Mouse (Mus musculus): ENCODE measurements around the gene Fam78a.
A peak's percentile ranks its signal among the peaks of the same experiment; 100 is the strongest.

The Fam78a gene

GRCm38 (mm10) chr2:32068811-32069607 is 15.6 kb downstream of the Fam78a start:
- peak in 1 of 2 experiments; percentile 15 for DNase-seq (ENCODE audit: low spot score in 2 of 2)

GRCm38 (mm10) chr2:32066005-32066404 is 18.7 kb downstream of the Fam78a start:
- DNase-seq (ENCODE audit: low spot score in 2 of 2), result no peak

GRCm38 (mm10) chr2:32065371-32065791 is 19.3 kb downstream of the Fam78a start:
- DNase-seq (ENCODE audit: low spot score in 2 of 2), result peak in 1 of 2 experiments; percentile 61

GRCm38 (mm10) chr2:32064913-32065312 is 19.7 kb downstream of the Fam78a start:
- DNase-seq (ENCODE audit: low spot score in 2 of 2), result no peak

GRCm38 (mm10) chr2:32063451-32064151 is 21.1 kb downstream of the Fam78a start:
- DNase-seq (ENCODE audit: low spot score in 2 of 2), result no peak

- DNase-seq (ENCODE audit: low spot score in 2 of 2), result peak; percentile 43 to 49
Observed at GRCm38 (mm10) chr2:32062626-32063410, 21.8 kb downstream of the Fam78a start.

GRCm38 (mm10) chr2:32061722-32062505 is 22.7 kb downstream of the Fam78a start:
- DNase-seq (ENCODE audit: low spot score in 2 of 2), result no peak

GRCm38 (mm10) chr2:32061189-32061588 is 23.5 kb downstream of the Fam78a start:
- peak in 1 of 2 experiments; percentile 41 for DNase-seq (ENCODE audit: low spot score in 2 of 2)

GRCm38 (mm10) chr2:32060228-32060805 is 24.3 kb downstream of the Fam78a start:
- no peak for DNase-seq (ENCODE audit: low spot score in 2 of 2)

GRCm38 (mm10) chr2:32059613-32060012 is 25.0 kb downstream of the Fam78a start:
- DNase-seq (ENCODE audit: low spot score in 2 of 2), result no peak

GRCm38 (mm10) chr2:32058716-32059115 is 25.9 kb downstream of the Fam78a start:
- no peak for DNase-seq (ENCODE audit: low spot score in 2 of 2)

- no peak for DNase-seq (ENCODE audit: low spot score in 2 of 2)
Observed at GRCm38 (mm10) chr2:32058241-32058640, 26.4 kb downstream of the Fam78a start.

GRCm38 (mm10) chr2:32057794-32058193 is 26.9 kb downstream of the Fam78a start:
- DNase-seq (ENCODE audit: low spot score in 2 of 2), result no peak

- DNase-seq (ENCODE audit: low spot score in 2 of 2), result no peak
Observed at GRCm38 (mm10) chr2:32057360-32057759, 27.3 kb downstream of the Fam78a start.

- no peak for DNase-seq (ENCODE audit: low spot score in 2 of 2)
Observed at GRCm38 (mm10) chr2:32056524-32056923, 28.1 kb downstream of the Fam78a start.

GRCm38 (mm10) chr2:32055357-32055965 is 29.2 kb downstream of the Fam78a start:
- peak in 1 of 2 experiments; percentile 9 for DNase-seq (ENCODE audit: low spot score in 2 of 2)

GRCm38 (mm10) chr2:32052418-32052817 is 32.2 kb downstream of the Fam78a start:
- DNase-seq (ENCODE audit: low spot score in 2 of 2), result no peak

GRCm38 (mm10) chr2:32051791-32052190 is 32.9 kb downstream of the Fam78a start:
- no peak for DNase-seq (ENCODE audit: low spot score in 2 of 2)

GRCm38 (mm10) chr2:32047323-32047722 is 37.3 kb downstream of the Fam78a start:
- no peak for DNase-seq (ENCODE audit: low spot score in 2 of 2)

GRCm38 (mm10) chr2:32046009-32046408 is 38.6 kb downstream of the Fam78a start:
- no peak for DNase-seq (ENCODE audit: low spot score in 2 of 2)

GRCm38 (mm10) chr2:32045375-32045774 is 39.3 kb downstream of the Fam78a start:
- no peak for DNase-seq (ENCODE audit: low spot score in 2 of 2)

Measured in spleen, postnatal 10 days (tissue).